Mouse (Mus musculus) intestine, embryonic 14.5 days (tissue): ENCODE measurements around the gene Gm5901. TPM values are rescaled to one million over a fixed set of nuclear protein-coding genes. Genes with fewer than 3 reads are reported as not detected.

Experiments used
- ATAC-seq: fragments of 200-750 bp; cut with Nextera tagmentation; replicated peaks from 2 replicates; pipeline ENCODE4 v1.8.0; 2017; ENCODE audit warnings: low read depth, moderate number of reproducible peaks, moderate TSS enrichment, moderate library complexity; ENCODE audit not compliant: low FRiP score, low TSS enrichment
- DNase-seq: peaks from one replicate; pipeline ENCODE4 v3.0.0-alpha.2; 2018; ENCODE audit warnings: low spot score
- H3K27ac ChIP-seq: fragments of 300-500 bp; sonication (generic); 2 replicates; pipeline ENCODE4 v1.5.1; 2014; ENCODE audit warnings: low read depth, mild to moderate bottlenecking, control low read depth
- H3K27me3 ChIP-seq: fragments of 300-500 bp; sonication (generic); replicated peaks from 2 replicates; pipeline ENCODE4 v1.6.1; 2014; ENCODE audit warnings: low read length, control low read depth; ENCODE audit not compliant: control insufficient read depth, insufficient read depth
- H3K36me3 ChIP-seq: fragments of 300-500 bp; sonication (generic); 2 replicates; pipeline ENCODE4 v1.6.1; 2014; ENCODE audit warnings: low read length, control low read depth; ENCODE audit not compliant: control insufficient read depth, insufficient read depth
- H3K4me1 ChIP-seq: fragments of 300-500 bp; sonication (generic); replicated peaks from 2 replicates; pipeline ENCODE4 v1.6.1; 2014; ENCODE audit warnings: low read length, control low read depth, mixed read lengths; ENCODE audit not compliant: control insufficient read depth, insufficient read depth
- H3K4me2 ChIP-seq: fragments of 300-500 bp; sonication (generic); 2 replicates; pipeline ENCODE4 v1.6.1; 2014; ENCODE audit warnings: low read length
- H3K4me3 ChIP-seq: fragments of 300-500 bp; sonication (generic); 2 replicates; pipeline ENCODE4 v1.5.1; 2014; ENCODE audit warnings: low read depth, low read length, control low read depth, mixed read lengths
- H3K9ac ChIP-seq: fragments of 300-500 bp; sonication (generic); 2 replicates; pipeline ENCODE4 v1.6.1; 2014; ENCODE audit warnings: mild to moderate bottlenecking, low read length
- H3K9me3 ChIP-seq: fragments of 300-500 bp; sonication (generic); 2 replicates; pipeline ENCODE4 v1.6.1; 2016; ENCODE audit warnings: low read length, control low read depth; ENCODE audit not compliant: control insufficient read depth
- WGBS: fragments of 180-500 bp; shearing (Covaris S2); extraction: QIAGEN DNeasy Blood & Tissue Kit; methylation state at CpG from one replicate; pipeline ENCODE4 v1.1.7; 2014; 5-methylcytosine and 5-hydroxymethylcytosine counted together
- polyA plus RNA-seq: library from polyadenylated mRNA; unstranded; fragments of >200 nt; fragmentation: Nextera tagmentation; extraction: Ambion mirVana; gene quantifications from 2 replicates; pipeline ENCODE4 v1.2.1, GENCODE M21; 2014

Gene Gm5901
- polyA plus RNA-seq, 1 experiment from 2014 or later: not detected

- WGBS: 89% methylated on average over 7 of the region's 7 CpGs
- H3K9me3 ChIP-seq: no peaks in the 10 kb centered on the region
- no peak overlapping the region for H3K27ac ChIP-seq
- ATAC-seq (no peak), DNase-seq (no peak)
- no peak overlapping the region for H3K4me3 ChIP-seq
- no peak overlapping the region for H3K4me2 ChIP-seq
- H3K4me1 ChIP-seq: no peaks in the 10 kb centered on the region
- H3K36me3 ChIP-seq: no peaks in the 10 kb centered on the region
- no peak overlapping the region for H3K9ac ChIP-seq
- H3K27me3 ChIP-seq: no peaks in the 10 kb centered on the region
Measured at GRCm38 (mm10) chr7:105416529-105416928, 41.7 kb downstream of the Gm5901 start.

- DNase-seq (no peak), ATAC-seq (no peak)
- Histone ChIP-seq H3K27me3 (no peaks in the 10 kb centered on the region), H3K4me2 (no peak overlapping the region), H3K4me3 (no peak overlapping the region), H3K27ac (no peak overlapping the region), H3K36me3 (no peaks in the 10 kb centered on the region), H3K4me1 (no peaks in the 10 kb centered on the region), H3K9ac (no peak overlapping the region), H3K9me3 (no peaks in the 10 kb centered on the region)
- 85% methylated on average over 5 of the region's 5 CpGs for whole genome bisulfite sequencing
Measured at GRCm38 (mm10) chr7:105418106-105418505, 43.3 kb downstream of the Gm5901 start.

- H3K4me2 ChIP-seq: no peak overlapping the region
- no peaks in the 10 kb centered on the region; the same call in 1 of the 2 replicates for H3K4me1 ChIP-seq
- no peak overlapping the region for H3K9ac ChIP-seq
- 14% methylated on average over 2 of the region's 2 CpGs for WGBS
- DNase-seq (no peak), ATAC-seq (no peak)
- H3K27me3 ChIP-seq: peaks cover 22% of the 10 kb centered on the region
- H3K27ac ChIP-seq: no peak overlapping the region
- no peaks in the 10 kb centered on the region for H3K9me3 ChIP-seq
- H3K4me3 ChIP-seq: no peak overlapping the region
- H3K36me3 ChIP-seq: no peaks in the 10 kb centered on the region
Measured at GRCm38 (mm10) chr7:105420903-105421302, 46.1 kb downstream of the Gm5901 start.

- H3K36me3 ChIP-seq: no peaks in the 10 kb centered on the region
- H3K4me2 ChIP-seq: no peak overlapping the region
- no peaks in the 10 kb centered on the region; the same call in 1 of the 2 replicates for H3K4me1 ChIP-seq
- ATAC-seq (no peak), DNase-seq (no peak)
- H3K4me3 ChIP-seq: no peak overlapping the region
- no peak overlapping the region for H3K9ac ChIP-seq
- H3K27ac ChIP-seq: no peak overlapping the region
- peaks cover 32% of the 10 kb centered on the region for H3K27me3 ChIP-seq
- no peaks in the 10 kb centered on the region for H3K9me3 ChIP-seq
- WGBS: 16% methylated on average over 5 of the region's 5 CpGs
Measured at GRCm38 (mm10) chr7:105424368-105424767, 49.5 kb downstream of the Gm5901 start.

GRCm38 (mm10) chr7:105425424-105426043, 50.7 kb downstream of the Gm5901 start, which contains the start of gene Cckbr:
Cckbr (plus strand) TSS chr7:105425731.
- ATAC-seq (peak; percentile 84), DNase-seq (peak; percentile 60)
- Histone ChIP-seq H3K27me3 (peaks cover 32% of the 10 kb centered on the region), H3K9me3 (no peaks in the 10 kb centered on the region), H3K4me3 (peak within 1 kb of the TSS; percentile 35), H3K4me2 (peak within 1 kb of the TSS; percentile 61), H3K36me3 (no peaks in the 10 kb centered on the region), H3K4me1 (no peaks in the 10 kb centered on the region; the same call in 1 of the 2 replicates), H3K9ac (no peak within 1 kb of the TSS), H3K27ac (no peak within 1 kb of the TSS)
- 2% methylated on average over 31 of the region's 31 CpGs for WGBS

GRCm38 (mm10) chr7:105426051-105426450, 51.2 kb downstream of the Gm5901 start:
- Histone ChIP-seq H3K4me2 (peak overlapping the region; percentile 61), H3K4me1 (no peaks in the 10 kb centered on the region; the same call in 1 of the 2 replicates), H3K27me3 (peaks cover 32% of the 10 kb centered on the region), H3K4me3 (peak overlapping the region; percentile 35), H3K27ac (no peak overlapping the region), H3K9me3 (no peaks in the 10 kb centered on the region), H3K36me3 (no peaks in the 10 kb centered on the region), H3K9ac (no peak overlapping the region)
- no peak for DNase-seq
- ATAC-seq: peak; percentile 68
- WGBS: 2% methylated on average over 11 of the region's 11 CpGs

Other genes starting within 250 kb of the Gm5901 start
- gene Olfr683, start 228.0 kb upstream of the Gm5901 start, polyA plus RNA-seq: not detected in 2 replicates
- not detected in 2 replicates for gene Olfr684, start 211.4 kb upstream of the Gm5901 start, polyA plus RNA-seq
- gene Olfr685, start 189.0 kb upstream of the Gm5901 start, polyA plus RNA-seq: not detected in 2 replicates
- not detected in 2 replicates for gene Olfr686, start 167.6 kb upstream of the Gm5901 start, polyA plus RNA-seq
- gene Olfr688, start 86.9 kb upstream of the Gm5901 start, polyA plus RNA-seq: not detected in 2 replicates
- not detected in 2 replicates for gene Olfr689, start 63.9 kb upstream of the Gm5901 start, polyA plus RNA-seq
- not detected in 2 replicates for gene Olfr690, start 40.9 kb upstream of the Gm5901 start, polyA plus RNA-seq
- not detected in 2 replicates for gene Olfr691, start 32.8 kb upstream of the Gm5901 start, polyA plus RNA-seq
- not detected in 2 replicates for gene Olfr692, start 6.8 kb upstream of the Gm5901 start, polyA plus RNA-seq
- 41.7 and 45.6 TPM in 2 replicates for gene Fam160a2, start 25.0 kb downstream of the Gm5901 start, polyA plus RNA-seq
- not detected in 2 replicates for gene Cnga4, start 29.5 kb downstream of the Gm5901 start, polyA plus RNA-seq
- 0.11 and 0.34 TPM in 2 replicates for gene Cckbr, start 50.7 kb downstream of the Gm5901 start, polyA plus RNA-seq
- 96.0 and 96.7 TPM in 2 replicates for gene Cavin3, start 107.3 kb downstream of the Gm5901 start, polyA plus RNA-seq
- 36.1 and 37.5 TPM in 2 replicates for gene Smpd1, start 179.3 kb downstream of the Gm5901 start, polyA plus RNA-seq
- gene Apbb1, start 206.6 kb downstream of the Gm5901 start, polyA plus RNA-seq: 45.1 and 46.3 TPM in 2 replicates
- 0.46 and 0.65 TPM in 2 replicates for gene Hpx, start 225.1 kb downstream of the Gm5901 start, polyA plus RNA-seq